Mouse (Mus musculus) gastrocnemius, postnatal 10 days (tissue): ENCODE data around the gene Trp53. TPM values are rescaled to one million over a fixed set of nuclear protein-coding genes. Genes with fewer than 3 reads are reported as not detected.
"Not testable (repeated sequence)": the region's sequence is repeated elsewhere in the genome, so short reads cannot be mapped to it uniquely, and the experiment has no call there.

Experiments
- DNase-seq: peaks from one replicate; pipeline ENCODE4 v3.0.0; 2021; ENCODE audit warnings: mixed read lengths
- long read RNA-seq, 2 experiments: library from polyadenylated mRNA; stranded (forward); transcript quantifications; one replicate each; pipeline ENCODE4 v2.0.0; 2021
- total RNA-seq, 2 experiments: library from RNA; stranded (reverse); gene quantifications; 2 replicates each; pipeline ENCODE4 v1.2.3; 2021

The Trp53 gene
- 10 to 100 TPM; 30.9 to 41.2 TPM for total RNA-seq
- long read RNA-seq, experiment 1, transcript Trp53-203 (11 exons, 1,771 nt) = major isoform, 59 of 87 reads
- long read RNA-seq, experiment 1, transcript Trp53-206 (11 exons, 1,867 nt) = minor isoform, 5 of 87 reads
- long read RNA-seq, experiment 1, partial matches to known transcripts = 6 of 87 reads
- long read RNA-seq, experiment 1, other reads (novel, unspliced or antisense) = 17 of 87 reads
- long read RNA-seq, experiment 2, transcript Trp53-203 (11 exons, 1,771 nt) = major isoform, 40 of 52 reads
- long read RNA-seq, experiment 2, partial matches to known transcripts = 1 of 52 reads
- long read RNA-seq, experiment 2, other reads (novel, unspliced or antisense) = 9 of 52 reads

DNA sequence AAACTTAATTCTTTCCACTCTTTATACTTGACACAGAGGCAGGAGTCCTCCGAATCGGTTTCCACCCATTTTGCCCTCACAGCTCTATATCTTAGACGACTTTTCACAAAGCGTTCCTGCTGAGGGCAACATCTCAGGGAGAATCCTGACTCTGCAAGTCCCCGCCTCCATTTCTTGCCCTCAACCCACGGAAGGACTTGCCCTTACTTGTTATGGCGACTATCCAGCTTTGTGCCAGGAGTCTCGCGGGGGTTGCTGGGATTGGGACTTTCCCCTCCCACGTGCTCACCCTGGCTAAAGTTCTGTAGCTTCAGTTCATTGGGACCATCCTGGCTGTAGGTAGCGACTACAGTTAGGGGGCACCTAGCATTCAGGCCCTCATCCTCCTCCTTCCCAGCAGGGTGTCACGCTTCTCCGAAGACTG lies at the start of gene Trp53, which contains the start of gene Wrap53:
TSS of gene Trp53 (plus strand) at position 269 of the 424 bp plus-strand sequence.
TSS of gene Wrap53 (minus strand) at position 165 of the 424 bp plus-strand sequence.
- peak; percentile 81 for DNase-seq

DNA sequence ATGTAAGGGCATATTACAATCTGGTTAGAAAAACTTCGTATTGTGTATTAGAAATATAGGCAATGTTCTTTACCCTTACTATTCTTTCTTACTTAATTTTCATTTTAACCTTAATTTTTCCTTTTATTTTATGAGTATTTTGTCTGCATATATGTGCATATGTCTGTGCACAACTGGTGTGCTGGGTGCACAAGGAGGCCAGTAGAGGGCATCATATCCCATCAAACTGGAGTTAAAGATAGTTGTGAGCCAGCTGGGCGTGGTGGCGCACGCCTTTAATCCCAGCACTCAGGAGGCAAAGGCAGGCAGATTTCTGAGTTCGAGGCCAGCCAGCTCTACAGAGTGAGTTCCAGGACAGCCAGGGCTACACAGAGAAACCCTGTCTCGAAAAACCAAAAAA lies 49.4 kb upstream of the Trp53 start:
- not testable (repeated sequence) for DNase-seq

DNA sequence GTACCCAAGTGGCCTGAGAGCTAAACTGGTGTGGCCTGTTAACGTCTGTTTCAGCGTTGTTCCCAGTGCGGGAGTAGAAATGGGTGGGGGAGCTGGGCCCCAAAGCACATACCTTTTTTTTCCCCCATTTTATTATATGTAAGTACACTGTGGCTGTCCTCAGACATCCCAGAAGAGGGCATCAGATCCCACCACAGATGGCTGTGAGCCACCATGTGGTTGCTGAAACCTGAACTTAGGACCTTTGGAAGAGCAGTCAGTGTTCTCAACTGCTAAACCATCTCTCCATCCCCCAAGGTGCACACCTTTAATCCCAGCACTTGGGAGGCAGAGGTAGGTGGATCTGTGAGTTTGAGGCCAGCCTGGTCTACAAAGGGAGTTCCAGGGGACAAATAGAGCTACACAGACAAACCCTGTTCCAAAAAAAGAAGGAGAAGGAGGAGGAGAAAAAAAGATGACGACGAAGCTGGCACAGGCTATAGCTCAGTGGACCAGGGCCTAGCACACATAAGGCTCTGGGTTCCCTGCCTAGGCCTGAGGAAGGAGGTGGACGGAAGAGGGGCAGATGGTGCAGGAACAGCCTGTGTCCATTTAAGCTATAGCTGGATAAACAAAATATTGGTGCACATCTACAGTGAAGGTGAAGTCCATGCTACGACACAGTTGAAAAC lies 47.5 kb upstream of the Trp53 start:
- no peak for DNase-seq

DNA sequence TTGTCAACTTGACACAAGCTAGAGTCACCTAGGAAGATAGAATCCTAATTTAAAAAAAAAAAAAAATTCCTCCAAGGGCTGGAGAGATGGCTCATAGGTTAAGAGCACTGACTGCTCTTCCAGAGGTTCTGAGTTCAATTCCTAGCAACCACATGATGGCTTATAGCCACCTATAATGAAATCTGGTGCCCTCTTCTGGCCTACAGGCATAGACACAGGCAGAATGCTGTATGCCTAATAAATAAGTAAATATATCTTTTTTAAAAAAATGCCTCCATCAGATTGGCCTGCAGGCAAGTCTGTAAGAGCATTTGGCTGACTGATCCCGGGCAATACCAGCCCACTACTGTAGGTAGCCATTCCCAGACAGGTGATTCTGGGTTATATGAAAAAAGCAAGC lies 45.2 kb upstream of the Trp53 start:
- no peak for DNase-seq

DNA sequence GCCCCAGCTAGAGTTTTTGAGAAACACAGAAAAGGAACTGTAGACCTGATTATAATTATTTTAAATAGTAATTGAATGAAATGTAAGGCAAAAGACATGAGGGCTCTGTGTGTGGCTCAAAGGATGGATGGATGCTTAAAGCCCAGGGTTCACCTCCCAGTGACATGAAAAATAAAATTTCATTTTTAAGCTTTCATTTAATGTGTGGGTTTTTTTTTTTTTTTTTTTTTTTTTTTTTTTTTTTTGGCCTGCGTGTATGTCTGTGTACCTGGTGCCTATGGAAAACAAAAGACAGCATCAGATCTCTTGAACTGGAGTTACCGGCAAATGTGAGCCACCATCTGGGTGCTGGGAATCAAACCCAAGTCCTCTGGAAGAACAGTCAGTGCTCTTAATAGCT lies 39.5 kb upstream of the Trp53 start:
- DNase-seq = no peak

DNA sequence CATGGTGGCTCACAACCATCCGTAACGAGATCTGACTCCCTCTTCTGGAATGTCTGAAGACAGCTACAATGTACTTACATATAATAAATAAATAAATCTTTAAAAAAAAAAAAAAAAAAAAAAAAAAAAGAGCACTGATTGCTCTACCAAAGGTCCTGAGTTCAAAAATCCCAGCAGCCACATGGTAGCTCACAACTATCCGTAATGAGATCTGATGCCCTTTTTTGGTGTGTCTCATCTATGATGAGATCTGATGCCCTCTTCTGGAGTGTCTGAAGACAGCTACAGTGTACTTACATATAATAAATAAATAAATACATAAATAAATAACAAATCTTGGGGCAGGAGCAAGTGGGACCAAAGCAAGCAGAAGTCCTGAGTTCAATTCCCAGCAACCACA lies 38.4 kb upstream of the Trp53 start:
- DNase-seq = not testable (repeated sequence)

DNA sequence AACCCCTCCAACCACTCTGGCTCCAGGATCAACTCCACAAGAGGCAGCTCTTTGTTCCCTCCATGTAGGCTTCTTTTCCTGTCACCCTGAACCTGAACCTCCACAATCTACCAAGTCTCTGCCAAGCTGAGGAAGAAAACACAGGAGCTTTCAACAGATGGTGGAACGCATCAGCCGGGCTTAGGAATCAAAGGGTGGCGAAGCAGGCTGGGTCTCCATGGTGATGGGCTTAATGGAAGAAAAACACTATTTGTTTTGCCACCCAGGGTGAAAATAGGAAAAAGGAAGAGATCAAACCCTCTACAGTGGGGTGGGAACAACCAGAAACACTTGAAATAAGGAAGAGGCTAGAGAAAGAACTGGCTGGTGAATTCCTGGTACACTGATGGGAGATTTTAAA lies 36.6 kb upstream of the Trp53 start:
- no peak for DNase-seq

DNA sequence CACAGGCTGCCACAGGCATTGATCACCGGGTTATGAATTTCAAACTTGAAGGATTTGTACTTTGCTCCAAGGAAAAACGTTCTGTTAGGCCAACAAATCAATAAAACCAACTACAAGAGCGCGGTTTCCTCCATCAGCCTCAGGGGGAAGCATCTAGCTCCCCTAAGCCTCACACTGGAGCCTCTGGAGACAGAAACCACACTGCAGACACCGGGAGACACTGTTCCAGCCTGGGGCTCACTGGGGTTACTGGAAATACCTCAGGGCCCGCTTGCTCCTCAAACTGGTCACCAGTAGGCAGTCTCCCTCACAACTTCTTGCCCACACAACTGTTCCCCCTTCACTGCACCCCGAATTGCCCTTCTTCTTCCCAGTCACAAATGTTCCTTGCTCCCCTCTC lies 34.2 kb upstream of the Trp53 start:
- no peak for DNase-seq

DNA sequence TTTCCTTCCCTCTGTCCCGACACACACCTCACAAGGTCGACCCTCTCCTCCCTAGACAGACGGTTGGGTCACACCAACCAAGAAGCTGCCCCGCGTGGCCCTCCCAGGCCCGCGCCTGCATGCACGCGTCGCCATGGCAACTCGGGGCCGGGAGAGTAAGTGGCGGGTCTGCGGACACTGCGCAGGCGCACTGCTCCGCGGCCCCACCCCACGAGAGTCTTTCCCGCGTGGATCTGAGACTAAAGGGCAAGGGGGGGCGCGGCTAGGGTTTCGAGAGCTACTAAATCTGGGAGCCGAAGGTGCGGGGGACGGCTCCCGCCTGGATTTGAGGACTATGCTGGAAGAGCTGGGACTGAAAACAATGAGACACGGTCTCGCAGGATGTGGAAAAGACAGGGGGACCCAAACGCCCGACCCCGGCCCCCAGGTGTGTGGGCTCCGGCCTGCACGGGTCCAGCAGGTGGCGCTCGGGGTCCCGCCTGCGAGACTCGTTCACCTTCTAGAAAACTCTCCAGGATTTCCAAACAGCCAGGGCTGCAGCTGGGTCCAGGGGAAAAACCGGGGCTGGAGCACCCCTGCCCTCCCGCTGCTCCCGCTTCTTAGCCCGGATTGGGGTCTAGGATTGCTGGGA lies 33.6 kb upstream of the Trp53 start:
- peak; percentile 76 for DNase-seq

DNA sequence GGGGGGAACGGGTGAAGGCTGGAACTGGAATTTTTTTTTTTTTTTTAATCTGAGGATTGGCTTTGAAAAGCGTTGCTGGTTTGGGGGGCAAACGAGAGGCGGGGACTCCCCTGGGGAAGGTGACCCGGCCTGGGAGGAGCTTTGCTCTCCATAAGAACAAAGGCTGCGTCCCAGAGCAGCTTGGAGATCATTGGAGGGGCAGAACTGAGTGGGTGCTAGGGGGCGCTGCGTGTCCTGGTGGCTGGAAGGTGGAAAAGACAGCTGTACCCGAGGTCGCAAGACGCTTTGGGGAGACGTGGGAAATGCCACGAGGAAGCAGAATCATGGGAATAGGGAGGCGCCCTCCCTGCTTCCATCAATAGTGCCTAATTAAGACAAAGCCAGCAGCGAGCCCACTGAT lies 33.1 kb upstream of the Trp53 start:
- peak; percentile 34 for DNase-seq

DNA sequence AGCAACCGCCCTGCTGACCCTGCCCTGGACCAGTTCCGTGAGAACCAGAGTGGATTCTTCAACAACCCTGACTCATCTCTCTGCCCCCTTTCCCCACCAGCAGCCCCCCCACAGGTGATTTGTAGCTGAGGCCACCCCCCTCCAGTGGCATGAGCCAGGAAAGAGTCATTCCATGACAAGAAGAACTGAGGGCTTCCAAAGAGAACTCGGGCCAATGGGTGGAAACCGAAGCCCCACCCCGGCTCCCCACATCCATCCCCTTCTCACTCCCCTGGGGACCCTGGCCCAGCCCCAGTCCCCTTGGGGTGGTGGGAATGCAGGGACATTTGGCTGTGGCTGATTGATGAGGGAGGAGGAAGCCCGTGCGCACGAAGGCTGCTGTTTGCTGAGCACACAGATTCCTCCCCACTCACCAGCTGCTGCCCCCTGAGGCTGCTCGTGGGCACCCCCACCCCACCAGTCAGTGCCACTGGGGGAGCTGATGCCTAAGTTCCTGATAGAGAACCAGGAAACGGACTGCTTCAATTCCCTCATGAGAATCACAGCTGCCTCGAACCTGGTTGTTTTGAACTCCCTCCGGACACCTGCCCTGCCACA lies 31.0 kb upstream of the Trp53 start, which contains the start of gene Dnah2:
TSS of gene Dnah2 (minus strand) at position 51 of the 597 bp plus-strand sequence.
- no peak for DNase-seq

DNA sequence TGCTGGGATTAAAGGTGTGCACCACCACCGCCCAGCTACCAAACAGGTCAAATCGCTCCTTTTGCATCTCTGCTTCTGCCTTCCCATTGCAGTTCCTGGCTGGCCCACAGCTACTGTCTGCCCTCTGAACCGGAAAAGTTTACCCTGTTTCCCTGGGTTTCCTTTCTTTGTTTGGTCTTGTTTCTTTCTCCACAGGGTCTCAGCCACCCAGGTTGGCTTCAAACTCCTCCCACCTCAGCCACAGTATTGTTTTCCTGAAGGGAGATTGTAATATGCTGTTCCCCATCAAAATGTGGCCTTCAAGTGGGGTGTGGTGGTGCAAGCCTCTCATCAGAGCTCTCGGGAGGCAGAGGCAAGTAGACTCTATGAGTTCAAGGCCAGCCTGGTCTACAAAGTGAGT lies 28.8 kb upstream of the Trp53 start:
- DNase-seq = no peak

DNA sequence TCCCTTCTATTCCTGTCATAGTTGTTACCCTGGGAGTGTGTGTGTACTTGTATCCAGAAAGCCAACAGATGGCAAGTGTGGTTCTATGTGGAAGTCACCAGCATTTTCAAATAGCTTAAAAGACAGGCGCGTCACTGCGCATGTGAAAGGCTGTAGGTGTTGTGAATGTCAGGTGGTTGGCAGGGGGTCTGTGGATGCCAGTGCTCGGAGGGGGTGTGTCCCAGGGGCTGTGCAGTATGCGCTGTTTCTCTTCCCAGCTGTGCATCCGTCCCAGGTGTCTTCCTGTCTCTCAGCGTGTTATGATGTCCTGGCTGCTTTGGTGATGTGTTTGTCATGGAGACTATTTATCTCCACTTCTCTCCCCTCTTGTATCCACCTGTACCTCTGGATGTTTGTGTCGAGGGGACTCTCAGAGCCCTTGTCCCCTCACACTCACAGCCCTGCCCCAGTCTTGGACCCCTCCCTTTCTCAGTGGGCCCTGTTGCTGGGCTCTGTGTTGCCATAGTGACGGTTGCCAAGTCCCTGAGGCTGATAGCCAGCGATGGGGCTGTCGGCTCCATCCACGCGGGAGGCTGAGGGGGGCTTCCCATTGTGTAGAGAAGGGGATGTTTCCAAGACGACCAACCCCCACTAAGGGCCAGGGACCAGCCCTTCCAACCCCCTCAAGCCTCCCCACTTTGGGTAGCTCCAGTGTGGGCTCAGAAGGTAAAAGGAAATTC lies 27.4 kb upstream of the Trp53 start:
- no peak for DNase-seq

DNA sequence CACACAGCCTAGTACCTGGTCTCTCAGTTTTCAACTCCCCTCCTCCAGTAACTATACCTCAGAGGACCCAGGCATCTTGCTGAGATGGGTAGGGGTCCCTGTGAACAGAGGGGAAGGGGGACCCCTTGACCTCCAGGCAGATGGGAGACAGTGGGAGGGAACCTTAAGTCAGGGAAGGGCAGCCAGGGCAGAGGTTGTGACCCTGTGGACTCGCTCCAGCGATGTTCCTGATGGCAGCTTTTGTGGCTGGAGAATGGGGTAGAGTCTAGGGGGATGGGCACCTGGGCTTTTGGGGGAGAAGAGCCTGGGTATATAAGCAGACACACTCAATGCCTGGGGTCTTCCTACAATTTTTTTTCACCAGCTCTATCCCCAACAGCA lies 26.8 kb upstream of the Trp53 start:
- no peak for DNase-seq

DNA sequence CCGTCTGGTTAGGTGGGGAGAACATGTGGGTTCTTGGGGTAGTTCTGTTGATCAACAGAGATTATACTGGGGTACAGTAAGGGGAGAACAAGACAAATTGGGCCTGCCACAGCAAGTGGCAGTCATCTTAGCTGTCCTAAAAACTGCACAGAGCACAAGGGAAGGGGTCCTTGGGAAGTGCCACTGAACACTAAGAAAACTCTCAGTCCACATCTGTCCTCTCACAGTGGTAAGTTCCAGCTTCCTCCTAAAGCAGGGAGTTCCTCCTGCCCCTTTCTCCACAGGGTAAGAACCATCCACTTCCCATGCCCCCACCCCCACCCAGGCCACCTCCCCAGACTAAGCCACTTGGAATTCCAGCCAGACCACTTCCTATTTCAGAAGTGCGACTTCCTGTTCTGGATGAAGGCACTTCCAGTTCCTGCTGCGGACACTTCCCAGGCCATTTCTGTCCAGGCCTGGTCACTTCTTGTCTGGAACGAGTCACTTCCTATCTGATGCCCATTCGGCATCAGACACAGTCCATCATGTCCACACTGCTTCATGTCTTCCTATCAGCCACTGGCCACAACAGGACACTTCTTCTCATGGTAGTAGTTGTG lies 25.5 kb upstream of the Trp53 start:
- no peak for DNase-seq

DNA sequence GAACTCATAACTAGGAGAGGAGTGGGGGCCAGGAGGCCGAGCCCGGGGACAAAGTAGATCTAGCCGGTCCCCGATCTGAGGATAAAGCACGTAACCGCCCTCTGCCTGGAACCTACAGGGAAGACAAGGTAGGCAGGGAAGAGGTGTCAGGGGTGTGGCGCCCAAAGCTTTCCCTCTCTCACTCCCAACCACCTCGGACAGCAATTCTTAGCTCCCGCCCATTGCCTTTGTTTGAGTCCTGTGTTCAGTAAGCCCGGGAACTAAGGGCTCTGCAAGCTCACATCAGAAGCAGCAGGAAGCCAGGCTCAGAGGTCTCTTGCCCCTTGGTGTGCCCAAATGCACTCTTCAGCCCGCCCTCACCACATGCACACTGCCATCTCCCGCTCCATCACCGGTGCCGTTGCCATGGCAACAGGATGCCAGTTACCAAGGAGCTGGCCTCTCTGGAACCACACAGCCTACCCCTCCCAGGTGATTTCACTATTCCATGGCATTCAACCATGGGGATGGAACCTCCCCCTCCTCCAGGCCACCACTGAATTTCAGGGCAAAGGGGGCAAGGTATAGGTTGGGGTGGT lies 22.7 kb upstream of the Trp53 start:
- DNase-seq = no peak

DNA sequence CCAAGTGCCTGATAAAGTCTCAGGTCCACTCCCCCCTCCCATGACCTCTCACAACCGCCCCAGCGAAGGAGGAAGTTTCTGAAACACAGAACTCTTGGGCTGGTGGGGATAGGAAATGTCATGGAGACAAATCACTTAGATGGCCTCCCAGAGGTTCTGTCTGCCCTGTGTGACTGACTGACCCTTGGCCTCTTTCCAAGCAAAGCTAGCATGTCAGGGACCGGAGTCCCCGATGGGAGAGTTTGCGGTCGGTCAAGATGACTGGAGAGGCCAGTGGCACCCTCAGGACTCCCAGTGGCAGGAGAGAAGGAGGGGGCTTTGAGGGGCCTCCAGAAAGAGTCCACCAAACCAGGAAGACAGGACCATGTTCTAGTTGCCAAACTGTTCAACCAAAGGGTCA lies 21.4 kb upstream of the Trp53 start:
- no peak for DNase-seq

DNA sequence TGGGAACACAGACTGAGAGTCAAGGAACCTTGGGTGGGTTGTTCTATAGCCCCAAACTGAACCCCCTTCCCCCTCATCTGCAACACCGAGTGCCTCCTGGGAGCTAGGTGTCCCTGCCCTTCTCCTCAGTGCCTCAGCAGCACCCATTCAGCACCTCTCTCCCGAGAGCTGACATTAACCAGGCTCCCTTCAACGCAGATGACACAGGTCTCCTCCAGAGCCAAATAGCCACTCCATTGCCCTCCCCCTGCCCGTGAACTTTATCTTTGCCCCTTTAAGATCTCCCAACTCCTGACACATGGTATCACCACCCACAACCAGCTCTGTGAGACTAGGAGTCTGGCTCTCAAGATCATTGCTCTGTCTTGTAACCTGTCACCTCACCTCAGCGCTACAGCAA lies 21.0 kb upstream of the Trp53 start:
- no peak for DNase-seq

DNA sequence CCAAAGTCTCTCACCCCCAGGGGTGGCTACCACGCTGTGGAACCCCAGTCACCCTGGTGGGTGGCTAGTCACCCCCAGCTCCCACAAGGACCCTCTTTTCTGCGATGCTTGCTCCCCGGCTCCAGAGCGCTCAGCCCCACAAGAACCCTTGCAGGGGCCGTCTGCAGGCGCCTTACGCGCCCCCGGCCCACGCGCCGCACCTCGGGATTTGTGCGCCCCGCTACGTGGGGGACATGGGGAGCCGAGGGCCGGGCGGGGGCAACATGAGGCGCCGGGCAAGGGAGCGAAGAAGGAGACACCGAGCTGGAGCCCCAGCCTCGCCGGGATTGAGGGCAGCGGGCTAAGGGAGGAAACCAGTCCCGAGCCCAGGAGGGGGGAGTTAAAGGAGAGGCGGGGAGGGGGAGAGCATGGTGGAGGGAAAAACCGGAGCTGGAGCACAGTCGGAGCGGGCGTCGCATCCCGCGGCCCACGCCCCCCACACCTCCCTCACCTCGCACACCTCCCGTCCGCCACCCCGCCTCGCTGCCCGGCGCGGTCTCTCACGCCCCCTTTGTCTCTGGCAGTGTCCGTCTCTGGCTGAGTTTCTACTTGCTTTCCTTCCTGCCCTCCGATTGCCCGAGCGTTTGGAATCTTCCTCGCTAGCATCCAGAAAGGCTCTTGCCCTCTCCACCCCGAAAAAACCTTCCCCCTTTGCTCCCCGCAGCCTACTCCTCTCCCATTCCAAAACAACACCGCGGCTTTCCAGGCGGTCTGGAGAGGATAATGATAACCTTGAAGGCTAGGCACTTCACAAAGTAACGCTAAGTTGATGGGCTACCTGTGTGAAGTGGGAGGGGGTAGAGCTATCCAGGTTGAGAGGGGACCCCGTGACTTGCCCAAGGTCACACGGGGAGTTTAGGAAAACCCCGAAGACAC lies 20.1 kb upstream of the Trp53 start, which contains the start of gene Efnb3:
TSS of gene Efnb3 (minus strand) at position 355 of the 915 bp plus-strand sequence.
- DNase-seq = peak; percentile 36
